Mouse (Mus musculus) neural tube, postnatal 0 days (tissue): ENCODE measurements around the gene Gm5934. TPM values are rescaled to one million over a fixed set of nuclear protein-coding genes. Genes with fewer than 3 reads are reported as not detected.

ENCODE experiments used
- polyA plus RNA-seq: library from polyadenylated mRNA; unstranded; fragments of >200 nt; fragmentation: Nextera tagmentation; extraction: Ambion mirVana; gene quantifications from 2 replicates; pipeline ENCODE4 v1.2.1, GENCODE M21; 2015

The Gm5934 gene
- polyA plus RNA-seq = not detected in 2 replicates

GRCm38 (mm10) chrX:24500660-24501059 lies at the start of gene Gm5934:
Gene Gm5934 (minus strand): TSS chrX:24500760.

Other genes with a start within 250 kb of the Gm5934 start
- not detected in 2 replicates for gene Gm4297, start 74.1 kb upstream of the Gm5934 start, polyA plus RNA-seq